Mouse (Mus musculus) gastrocnemius, adult 2 months (tissue): ENCODE results near the gene Frmd5. TPM values are rescaled to one million over a fixed set of nuclear protein-coding genes. Genes with fewer than 3 reads are reported as not detected.

Source experiments
- DNase-seq: peaks from one replicate; pipeline ENCODE4 v3.0.0; 2022
- H3K27ac ChIP-seq: fragments of 200-600 bp; 2 replicates; pipeline ENCODE4 v1.8.1; 2022; ENCODE audit warnings: mild to moderate bottlenecking
- H3K4me3 ChIP-seq: fragments of 200-600 bp; 2 replicates; pipeline ENCODE4 v1.8.1; 2022; ENCODE audit warnings: mild to moderate bottlenecking, moderate library complexity
- CTCF ChIP-seq: fragments of 200-600 bp; IDR thresholded peaks from 2 replicates; pipeline ENCODE4 v1.8.1; 2022; ENCODE audit warnings: antibody characterized with exemption, mild to moderate bottlenecking, moderate library complexity
- intact Hi-C: fragments of 180-260 bp; cut with DNase I; formaldehyde crosslinking; loops from one replicate; pipeline ENCODE4 v1.15.1; 2025
- total RNA-seq, 2 experiments: library from RNA; stranded (reverse); gene quantifications; 2 replicates each; pipeline ENCODE4 v1.2.3; 2021

The Frmd5 gene
- total RNA-seq, 2 experiments from 2014 or later: 0.18 TPM; not detected in 1

DNA sequence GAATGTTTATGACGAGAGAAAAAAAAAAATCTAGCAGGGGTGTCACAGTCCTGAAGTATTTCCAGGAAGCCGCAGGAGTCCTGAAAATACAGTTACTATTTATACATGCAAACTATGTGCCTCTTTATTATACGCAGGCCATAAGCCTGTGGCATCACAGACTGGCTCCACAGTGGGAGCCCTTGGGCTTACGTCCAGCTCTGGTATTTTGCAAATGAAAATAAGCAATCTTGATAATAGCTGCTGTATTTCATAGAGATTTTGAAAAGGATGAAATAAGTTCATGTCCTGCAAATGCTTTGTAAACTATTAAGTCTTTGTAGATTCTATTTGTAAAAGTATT, 145.8 kb downstream of the Frmd5 start:
- intact Hi-C loops: no loop called here
- no peak for DNase-seq
- TF ChIP-seq CTCF: no peak
- Histone ChIP-seq H3K27ac (no peak overlapping the region), H3K4me3 (no peak overlapping the region)

- no peak overlapping the region for H3K27ac ChIP-seq
- no peak overlapping the region for H3K4me3 ChIP-seq
- intact Hi-C loops: no loop called here
- TF ChIP-seq CTCF: no peak
- no peak for DNase-seq
Observed at GRCm38 (mm10) chr2:121660461-121661159, 146.3 kb downstream of the Frmd5 start.

GRCm38 (mm10) chr2:121659350-121659749, 147.5 kb downstream of the Frmd5 start:
- intact Hi-C loops: no loop called here

GRCm38 (mm10) chr2:121658123-121658767, 148.6 kb downstream of the Frmd5 start:
- intact Hi-C loops: no loop called here

More at GRCm38 (mm10) chr2:121659350-121659749, 147.5 kb downstream of the Frmd5 start:
- Histone ChIP-seq H3K4me3 (no peak overlapping the region), H3K27ac (no peak overlapping the region)
- no peak for TF ChIP-seq CTCF
- no peak for DNase-seq

GRCm38 (mm10) chr2:121655966-121656365, 150.9 kb downstream of the Frmd5 start:
- no peak overlapping the region for H3K4me3 ChIP-seq
- DNase-seq: no peak
- TF ChIP-seq CTCF: no peak
- H3K27ac ChIP-seq: no peak overlapping the region
- intact Hi-C loops: no loop called here

More at GRCm38 (mm10) chr2:121658123-121658767, 148.6 kb downstream of the Frmd5 start:
- DNase-seq: no peak
- Histone ChIP-seq H3K4me3 (no peak overlapping the region), H3K27ac (no peak overlapping the region)
- no peak for TF ChIP-seq CTCF

GRCm38 (mm10) chr2:121655106-121655505, 151.8 kb downstream of the Frmd5 start:
- peak; percentile 22 for DNase-seq
- intact Hi-C loops: no loop called here
- Histone ChIP-seq H3K27ac (no peak overlapping the region), H3K4me3 (no peak overlapping the region)
- no peak for TF ChIP-seq CTCF

DNA sequence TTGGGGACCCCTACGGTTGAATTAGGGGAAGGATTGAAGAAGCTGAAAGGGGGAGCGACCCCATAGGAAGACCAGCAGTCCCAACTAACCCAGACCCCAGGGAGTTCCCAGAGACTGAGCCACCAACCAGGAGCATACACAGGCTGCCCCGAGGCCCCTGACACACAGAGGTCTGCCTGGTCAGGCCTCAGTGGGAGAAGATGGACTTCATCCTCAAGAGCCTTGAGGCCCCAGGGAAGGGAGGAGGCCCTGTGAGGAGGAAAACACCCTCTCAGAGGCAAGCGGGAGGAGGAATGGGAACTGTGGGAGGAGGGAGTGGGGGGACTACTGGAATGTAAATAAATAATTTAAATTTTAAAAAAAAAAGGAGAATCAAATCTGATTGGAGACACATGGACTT, 160.4 kb downstream of the Frmd5 start:
- DNase-seq: no peak
- Histone ChIP-seq H3K27ac (no peak overlapping the region), H3K4me3 (no peak overlapping the region)
- TF ChIP-seq CTCF: no peak
- intact Hi-C loops: no loop called here

DNA sequence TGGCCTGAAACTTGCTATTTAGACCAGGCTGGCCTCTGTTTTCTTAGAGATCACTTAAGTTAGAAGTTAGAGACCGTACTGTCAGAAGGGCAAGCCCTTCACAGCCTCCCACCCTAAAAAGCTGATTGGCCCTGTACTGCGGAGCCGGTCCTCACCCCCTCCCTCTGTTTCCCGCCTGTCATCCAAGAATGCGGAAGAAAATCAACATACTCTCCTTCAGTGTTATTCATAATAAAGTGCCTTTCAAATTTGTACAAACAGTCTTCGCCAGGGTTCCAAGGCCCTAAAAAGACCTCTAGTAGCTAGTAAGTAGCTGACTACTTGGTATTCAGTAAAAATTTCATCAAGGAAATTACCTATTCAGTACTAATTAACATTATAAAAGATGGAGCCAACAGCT, 164.0 kb downstream of the Frmd5 start:
- DNase-seq: no peak
- Histone ChIP-seq H3K4me3 (no peak overlapping the region), H3K27ac (no peak overlapping the region)
- intact Hi-C loops: no loop called here
- no peak for TF ChIP-seq CTCF

- DNase-seq: no peak
- TF ChIP-seq CTCF: no peak
- intact Hi-C loops: no loop called here
- Histone ChIP-seq H3K27ac (no peak overlapping the region), H3K4me3 (no peak overlapping the region)
Observed at GRCm38 (mm10) chr2:121632091-121632490, 174.8 kb downstream of the Frmd5 start.

- intact Hi-C loops: no loop called here
- TF ChIP-seq CTCF: no peak
- no peak overlapping the region for H3K4me3 ChIP-seq
- DNase-seq: no peak
- H3K27ac ChIP-seq: no peak overlapping the region
Observed at GRCm38 (mm10) chr2:121630286-121630685, 176.6 kb downstream of the Frmd5 start.

DNA sequence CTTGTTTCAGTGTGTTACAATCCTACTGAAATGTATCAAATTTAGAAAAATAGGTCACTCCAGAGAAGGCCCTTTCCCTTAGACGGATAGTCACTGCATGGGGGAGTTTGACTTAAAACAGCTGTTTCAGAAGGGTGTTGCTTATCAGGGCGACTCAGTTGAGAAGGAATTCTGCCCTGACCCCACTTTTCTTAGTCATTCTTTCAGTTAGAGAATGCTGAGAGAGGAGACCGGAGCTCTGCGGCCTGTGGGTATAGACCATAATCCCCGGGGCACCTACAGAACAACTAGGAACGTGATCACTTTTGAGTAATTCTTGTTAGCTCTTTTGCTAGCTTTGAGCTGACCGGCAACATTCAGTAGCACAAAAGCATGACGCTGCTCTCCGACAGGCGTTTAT, 178.6 kb downstream of the Frmd5 start:
- H3K4me3 ChIP-seq: no peak overlapping the region
- intact Hi-C loops: no loop called here
- no peak overlapping the region for H3K27ac ChIP-seq
- no peak for DNase-seq
- no peak for TF ChIP-seq CTCF

DNA sequence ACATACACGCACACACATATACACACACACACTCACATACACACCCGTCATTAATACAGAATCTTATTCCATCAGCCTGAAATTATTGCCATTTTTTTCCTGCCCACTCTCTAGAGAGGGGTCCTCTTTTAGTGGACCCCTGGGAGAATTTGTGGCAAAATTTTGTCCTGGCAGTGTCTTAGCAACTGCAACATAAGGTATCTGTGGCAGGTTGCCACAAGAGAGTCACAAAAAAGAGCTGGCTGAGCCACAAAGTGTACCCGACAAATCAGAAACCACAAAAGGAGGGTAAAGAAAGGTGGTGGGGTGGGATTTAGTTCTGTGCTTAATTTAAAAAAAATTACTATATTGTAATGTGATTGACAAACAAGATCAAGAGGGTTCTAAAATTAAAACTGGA, 181.0 kb downstream of the Frmd5 start:
- H3K27ac ChIP-seq: no peak overlapping the region
- DNase-seq: no peak
- no peak overlapping the region for H3K4me3 ChIP-seq
- TF ChIP-seq CTCF: no peak
- intact Hi-C loops: no loop called here

DNA sequence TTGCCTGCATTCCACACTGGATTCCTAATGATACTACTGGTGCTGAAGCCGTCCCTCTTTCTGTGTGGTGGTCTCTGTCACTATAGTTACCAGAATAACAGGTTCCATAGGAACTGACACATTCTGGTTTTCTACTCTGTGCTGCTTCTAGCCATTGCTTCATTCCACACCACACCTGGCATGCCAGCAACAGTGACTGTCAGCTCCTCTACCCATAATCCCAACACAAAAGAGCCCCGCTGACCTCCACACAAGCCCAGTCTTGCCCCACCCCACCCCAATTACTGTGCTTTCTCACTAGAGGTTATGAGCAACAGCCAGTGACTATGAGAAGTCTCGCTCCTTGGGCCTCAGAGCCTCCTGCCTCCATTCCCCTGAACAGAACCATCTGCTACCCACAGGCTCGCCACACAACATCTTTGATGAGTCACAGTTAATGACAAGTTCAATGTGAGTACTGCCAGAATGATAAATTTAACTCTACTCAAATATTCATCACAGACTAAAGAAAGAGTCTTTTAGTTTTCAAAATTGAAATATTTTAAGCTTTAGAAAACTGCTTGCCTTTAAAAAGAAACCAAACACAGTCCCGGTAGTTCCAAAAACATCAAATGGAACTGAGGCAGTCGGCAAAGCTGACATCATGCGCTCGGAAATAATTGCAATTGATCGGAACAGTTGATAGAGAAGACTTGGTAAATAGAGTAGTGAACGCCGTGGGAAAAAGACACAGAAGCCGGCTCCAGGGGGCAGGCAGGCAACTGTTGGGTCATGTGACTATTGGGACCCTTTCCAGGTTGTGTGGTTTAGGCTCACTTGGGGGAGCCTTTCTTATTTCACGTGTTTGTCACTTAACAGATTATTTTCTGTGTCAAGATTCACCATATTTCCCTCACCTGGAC, 185.4 kb downstream of the Frmd5 start:
- TF ChIP-seq CTCF: no peak
- Histone ChIP-seq H3K27ac (no peak overlapping the region), H3K4me3 (no peak overlapping the region)
- DNase-seq: no peak
- intact Hi-C loops: no loop called here
